Mouse (Mus musculus) hindbrain, embryonic 11.5 days (tissue): ENCODE data around the gene Samd4b. TPM values are rescaled to one million over a fixed set of nuclear protein-coding genes. Genes with fewer than 3 reads are reported as not detected.
A peak's percentile ranks its signal among the peaks of the same experiment; 100 is the strongest.

Source experiments
- ATAC-seq: fragments of 200-750 bp; cut with Nextera tagmentation; 2 replicates; pipeline ENCODE4 v1.8.0; 2017; ENCODE audit warnings: mild to moderate bottlenecking, moderate TSS enrichment, moderate library complexity; ENCODE audit not compliant: low FRiP score
- DNase-seq: peaks from one replicate; pipeline ENCODE4 v3.0.0-alpha.2; 2015; ENCODE audit warnings: low spot score
- H3K27ac ChIP-seq: fragments of 300-500 bp; sonication (generic); 2 replicates; pipeline ENCODE4 v1.5.1; 2014; ENCODE audit warnings: mild to moderate bottlenecking, low read depth, low read length
- H3K27me3 ChIP-seq: fragments of 300-500 bp; sonication (generic); 2 replicates; pipeline ENCODE4 v1.6.1; 2014; ENCODE audit warnings: mild to moderate bottlenecking, low read length, moderate library complexity, mixed read lengths; ENCODE audit not compliant: control insufficient read depth, insufficient read depth
- H3K36me3 ChIP-seq: fragments of 300-500 bp; sonication (generic); 2 replicates; pipeline ENCODE4 v1.6.1; 2014; ENCODE audit warnings: mild to moderate bottlenecking, low read length, moderate library complexity, mixed read lengths; ENCODE audit not compliant: control insufficient read depth, insufficient read depth
- H3K4me1 ChIP-seq: fragments of 300-500 bp; sonication (generic); replicated peaks from 2 replicates; pipeline ENCODE4 v1.6.1; 2014; ENCODE audit warnings: low read length, mixed read lengths; ENCODE audit not compliant: control insufficient read depth, insufficient read depth
- H3K4me2 ChIP-seq: fragments of 300-500 bp; sonication (generic); replicated peaks from 2 replicates; pipeline ENCODE4 v1.6.1; 2014; ENCODE audit warnings: mild to moderate bottlenecking, low read depth, low read length
- H3K4me3 ChIP-seq: fragments of 300-500 bp; sonication (generic); 2 replicates; pipeline ENCODE4 v1.5.1; 2014; ENCODE audit warnings: low read depth, low read length
- H3K9ac ChIP-seq: fragments of 300-500 bp; sonication (generic); 2 replicates; pipeline ENCODE4 v1.6.1; 2014; ENCODE audit warnings: low read depth, low read length
- H3K9me3 ChIP-seq: fragments of 300-500 bp; sonication (generic); 2 replicates; pipeline ENCODE4 v1.6.1; 2016; ENCODE audit warnings: low read length; ENCODE audit not compliant: control insufficient read depth
- WGBS: fragments of 180-500 bp; shearing (Covaris S2); extraction: QIAGEN DNeasy Blood & Tissue Kit; methylation state at CpG from one replicate; pipeline ENCODE4 v1.1.7; 2014; 5-methylcytosine and 5-hydroxymethylcytosine counted together
- polyA plus RNA-seq: library from polyadenylated mRNA; unstranded; fragments of >200 nt; fragmentation: Nextera tagmentation; extraction: Ambion mirVana; gene quantifications from 2 replicates; pipeline ENCODE4 v1.2.1, GENCODE M21; 2014

Gene Samd4b
- polyA plus RNA-seq, 1 experiment from 2014 or later = 27.4 TPM

DNA sequence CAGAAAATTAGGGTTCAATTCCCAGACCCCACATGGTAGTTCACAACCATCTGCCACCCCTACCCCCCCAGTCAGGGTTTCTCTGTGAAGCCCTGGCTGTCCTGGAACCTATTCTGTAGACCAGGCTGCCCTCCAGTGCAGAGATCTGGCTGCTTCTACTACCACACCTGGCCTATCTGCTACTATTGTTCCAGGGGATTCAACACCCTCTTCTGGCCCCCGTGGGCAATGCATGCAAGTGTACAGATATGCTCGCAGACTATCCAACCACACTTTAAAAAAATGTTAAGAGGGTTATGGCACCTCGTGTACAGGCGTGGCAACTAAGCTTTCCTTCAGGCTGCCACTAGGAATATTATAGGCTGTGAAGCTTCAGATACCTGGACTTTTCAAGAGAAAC, 185.1 kb downstream of the Samd4b start:
- no peaks in the 10 kb centered on the region for H3K27me3 ChIP-seq
- ATAC-seq (no peak), DNase-seq (no peak)
- peaks cover 18% of the 10 kb centered on the region for H3K36me3 ChIP-seq
- WGBS = 87% methylated on average over 4 of the region's 4 CpGs
- no peaks in the 10 kb centered on the region for H3K4me1 ChIP-seq
- no peak overlapping the region for H3K9ac ChIP-seq
- H3K9me3 ChIP-seq = no peaks in the 10 kb centered on the region
- H3K4me2 ChIP-seq = no peak overlapping the region
- no peak overlapping the region for H3K27ac ChIP-seq
- H3K4me3 ChIP-seq = no peak overlapping the region

DNA sequence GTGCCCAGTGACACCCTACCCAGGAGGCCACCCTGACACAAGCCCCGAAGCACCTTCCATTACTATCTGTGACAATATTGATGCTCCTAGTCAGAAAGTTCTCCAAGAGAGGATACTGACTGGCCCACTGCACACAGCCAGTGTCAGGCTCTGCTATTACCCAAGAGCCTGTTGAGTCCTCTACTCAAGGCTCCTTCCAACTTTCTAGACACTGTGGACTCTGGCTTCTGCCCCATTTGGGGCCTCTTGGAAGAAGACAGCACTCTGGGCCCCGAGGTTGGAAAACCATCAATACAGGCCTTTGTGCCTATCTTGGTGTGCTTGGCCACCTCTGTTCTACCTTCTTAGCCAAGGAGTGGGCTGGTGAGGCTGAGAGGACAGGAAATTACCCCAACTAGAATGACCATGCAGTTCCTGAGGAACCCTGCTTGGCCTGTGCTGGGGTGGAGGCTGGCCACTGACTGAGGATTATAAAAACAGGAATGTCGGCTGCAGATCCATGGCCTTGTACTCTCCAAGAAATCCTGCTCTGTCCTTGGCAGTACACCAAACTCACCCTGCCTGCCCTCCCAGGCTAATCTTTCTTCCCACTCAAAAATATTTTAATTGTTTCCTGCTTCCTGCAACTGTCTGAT, 187.0 kb downstream of the Samd4b start:
- no peak overlapping the region for H3K9ac ChIP-seq
- peaks cover 25% of the 10 kb centered on the region for H3K36me3 ChIP-seq
- ATAC-seq (no peak), DNase-seq (no peak)
- H3K27me3 ChIP-seq = no peaks in the 10 kb centered on the region
- no peak overlapping the region for H3K27ac ChIP-seq
- no peaks in the 10 kb centered on the region for H3K4me1 ChIP-seq
- no peaks in the 10 kb centered on the region for H3K9me3 ChIP-seq
- H3K4me3 ChIP-seq = no peak overlapping the region
- no peak overlapping the region for H3K4me2 ChIP-seq
- 95% methylated on average over 3 of the region's 3 CpGs for WGBS

- Histone ChIP-seq H3K4me3 (no peak overlapping the region), H3K36me3 (peaks cover 22% of the 10 kb centered on the region), H3K4me2 (no peak overlapping the region), H3K27me3 (no peaks in the 10 kb centered on the region), H3K4me1 (no peaks in the 10 kb centered on the region), H3K9me3 (no peaks in the 10 kb centered on the region), H3K9ac (no peak overlapping the region), H3K27ac (no peak overlapping the region)
- DNase-seq = no peak
- 79% methylated on average over 3 of the region's 3 CpGs for WGBS
- ATAC-seq = no peak
These were observed 196.0 kb downstream of the Samd4b start for GRCm38 (mm10) chr7:28401942-28402341.

GRCm38 (mm10) chr7:28401030-28401429, 196.9 kb downstream of the Samd4b start:
- no peak overlapping the region for H3K4me3 ChIP-seq
- H3K4me1 ChIP-seq = no peaks in the 10 kb centered on the region
- H3K36me3 ChIP-seq = peaks cover 17% of the 10 kb centered on the region
- no peaks in the 10 kb centered on the region for H3K9me3 ChIP-seq
- no peak overlapping the region for H3K27ac ChIP-seq
- DNase-seq (no peak), ATAC-seq (no peak)
- H3K4me2 ChIP-seq = no peak overlapping the region
- H3K9ac ChIP-seq = no peak overlapping the region
- H3K27me3 ChIP-seq = no peaks in the 10 kb centered on the region
- 100% methylated on average over 1 of the region's 1 CpGs for WGBS

DNA sequence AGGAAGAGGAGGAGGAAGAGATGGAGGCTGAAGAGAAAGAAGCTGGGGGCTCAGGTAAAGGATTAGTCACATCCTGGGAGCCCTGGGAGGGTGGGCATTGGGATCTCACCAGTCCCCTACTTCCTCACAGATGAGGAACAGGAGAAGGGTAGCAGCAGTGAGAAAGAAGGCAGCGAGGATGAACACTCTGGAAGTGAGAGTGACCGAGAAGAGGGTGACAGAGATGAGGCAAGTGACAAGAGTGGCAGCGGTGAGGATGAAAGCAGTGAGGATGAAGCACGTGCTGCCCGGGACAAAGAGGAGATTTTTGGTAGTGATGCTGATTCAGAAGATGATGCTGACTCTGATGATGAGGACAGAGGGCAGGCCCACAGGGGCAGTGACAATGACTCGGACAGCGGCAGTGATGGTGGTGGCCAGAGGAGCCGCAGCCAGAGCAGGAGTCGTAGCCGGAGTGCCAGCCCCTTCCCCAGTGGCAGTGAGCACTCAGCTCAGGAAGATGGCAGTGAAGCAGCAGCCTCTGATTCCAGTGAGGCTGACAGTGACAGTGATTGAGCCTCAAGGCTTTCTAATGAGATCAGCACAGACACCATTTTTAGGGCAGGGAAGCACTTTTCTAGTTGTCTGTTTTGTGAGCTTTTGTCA, 199.1 kb downstream of the Samd4b start:
- ATAC-seq (no peak), DNase-seq (no peak)
- Histone ChIP-seq H3K4me3 (no peak overlapping the region), H3K27me3 (no peaks in the 10 kb centered on the region), H3K4me2 (no peak overlapping the region), H3K36me3 (peaks cover 15% of the 10 kb centered on the region), H3K9me3 (no peaks in the 10 kb centered on the region), H3K4me1 (no peaks in the 10 kb centered on the region), H3K9ac (no peak overlapping the region), H3K27ac (no peak overlapping the region)
- 89% methylated on average over 10 of the region's 10 CpGs for WGBS

DNA sequence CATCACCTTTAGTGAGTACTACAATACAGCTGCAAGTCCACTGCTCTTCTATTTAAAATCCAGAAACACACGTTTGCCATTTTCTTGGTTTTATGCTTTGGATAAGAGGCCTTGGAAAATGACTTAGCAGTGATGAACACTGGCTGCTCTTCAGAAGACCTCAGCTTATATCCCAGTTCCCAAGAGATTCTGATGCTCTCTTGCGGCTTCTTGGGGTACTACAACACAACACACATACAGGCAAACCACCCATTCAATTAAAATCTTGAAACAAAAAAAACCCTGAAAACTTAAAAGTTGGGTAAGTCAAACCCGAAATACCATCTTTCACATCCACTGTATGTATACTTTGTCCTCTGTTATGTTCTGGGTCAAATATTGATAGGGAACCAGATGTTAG, 199.9 kb downstream of the Samd4b start:
- Histone ChIP-seq H3K9me3 (no peaks in the 10 kb centered on the region), H3K4me1 (no peaks in the 10 kb centered on the region), H3K27me3 (no peaks in the 10 kb centered on the region), H3K4me2 (no peak overlapping the region), H3K36me3 (peaks cover 12% of the 10 kb centered on the region), H3K4me3 (no peak overlapping the region), H3K27ac (no peak overlapping the region), H3K9ac (no peak overlapping the region)
- no peak for ATAC-seq
- WGBS = 71% methylated on average over 3 of the region's 3 CpGs
- peak; percentile 38 for DNase-seq

DNA sequence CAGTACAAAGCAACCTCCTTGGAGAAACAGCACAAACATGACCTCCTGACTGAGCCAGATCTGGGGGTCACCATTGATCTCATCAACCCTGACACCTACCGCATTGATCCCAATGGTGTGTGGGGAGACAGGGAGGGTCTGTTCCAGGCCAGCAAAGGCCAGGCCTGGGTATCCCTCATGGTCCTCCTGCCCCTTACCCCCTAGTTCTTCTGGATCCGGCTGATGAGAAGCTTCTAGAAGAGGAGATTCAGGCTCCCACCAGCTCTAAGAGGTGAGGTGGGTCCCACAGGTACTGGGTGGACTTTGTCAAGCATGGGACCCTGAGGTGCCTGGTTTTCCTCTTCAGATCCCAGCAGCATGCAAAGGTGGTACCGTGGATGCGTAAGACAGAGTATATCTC, 202.5 kb downstream of the Samd4b start:
- Histone ChIP-seq H3K4me2 (no peak overlapping the region), H3K4me3 (no peak overlapping the region), H3K9ac (no peak overlapping the region), H3K27ac (no peak overlapping the region), H3K36me3 (peaks cover 7% of the 10 kb centered on the region), H3K4me1 (no peaks in the 10 kb centered on the region; the same call in 1 of the 2 replicates), H3K9me3 (no peaks in the 10 kb centered on the region), H3K27me3 (no peaks in the 10 kb centered on the region)
- DNase-seq (no peak), ATAC-seq (no peak)
- 95% methylated on average over 4 of the region's 4 CpGs for WGBS

GRCm38 (mm10) chr7:28393272-28393951, 204.5 kb downstream of the Samd4b start:
- Histone ChIP-seq H3K27me3 (no peaks in the 10 kb centered on the region), H3K4me1 (no peaks in the 10 kb centered on the region; the same call in 1 of the 2 replicates), H3K27ac (no peak overlapping the region), H3K36me3 (peaks cover 9% of the 10 kb centered on the region), H3K9ac (peak overlapping the region; percentile 83), H3K4me2 (peak overlapping the region; percentile 82), H3K4me3 (peak overlapping the region; percentile 91), H3K9me3 (no peaks in the 10 kb centered on the region)
- WGBS = 7% methylated on average over 22 of the region's 22 CpGs
- ATAC-seq (no peak), DNase-seq (no peak)
